ENCODE assay signal across 19 mouse cellular contexts in genomic region chr2:32499365-32499764, GRCm38 (mm10). TPM values are rescaled to one million over a fixed set of nuclear protein-coding genes. Genes with fewer than 3 reads are reported as not detected.
A peak's percentile ranks its signal among the peaks of the same experiment; 100 is the strongest.
DNase-seq lines count a peak whose midpoint lies in the region; ATAC-seq and TF ChIP-seq lines count a peak whose summit lies in the region.
"Had no signal": no experiment of that assay in that cellular context is flagged by ENCODE, and none has a peak within 500 bp of the region (broad histone marks: within the 10 kb centered on the region; RNA-seq: fewer than 3 reads in every experiment).

No protein-coding gene starts in this region.

- peak; percentile 34; the same call in 1 of the 2 replicates for TF ChIP-seq EP300 in lung, postnatal 0 days (IDR thresholded peaks at IDR 0.05)

- H3K36me3 ChIP-seq in kidney, postnatal 0 days (ENCODE audit: insufficient read depth, low read length) = no peaks in the 10 kb centered on the region
- no peaks in the 10 kb centered on the region for H3K36me3 ChIP-seq in kidney, embryonic 15.5 days
- H3K36me3 ChIP-seq in spleen, adult 2 months (ENCODE audit: control insufficient read depth, insufficient read depth, low read length) = no peaks in the 10 kb centered on the region
- no peaks in the 10 kb centered on the region for H3K36me3 ChIP-seq in lung, postnatal 0 days (ENCODE audit: insufficient read depth, low read length)
- H3K36me3 ChIP-seq: hindbrain, embryonic 10.5 days; limb, embryonic 15.5 days; neural tube, embryonic 13.5 days had no signal

- no peaks in the 10 kb centered on the region for H3K27me3 ChIP-seq in kidney, postnatal 0 days (ENCODE audit: insufficient read depth, low read length)
- H3K27me3 ChIP-seq in kidney, embryonic 15.5 days = no peaks in the 10 kb centered on the region
- H3K27me3 ChIP-seq in spleen, adult 2 months (ENCODE audit: control insufficient read depth, insufficient read depth, low read length) = no peaks in the 10 kb centered on the region
- H3K27me3 ChIP-seq in lung, postnatal 0 days (replicated peaks; ENCODE audit: insufficient read depth, low read length) = no peaks in the 10 kb centered on the region
- H3K27me3 ChIP-seq: forebrain, embryonic 13.5 days; limb, embryonic 15.5 days; neural tube, embryonic 13.5 days had no signal

- peak; percentile 25 for DNase-seq in kidney, postnatal 0 days (ENCODE audit: low spot score)
- no peak for DNase-seq in spleen, adult 2 months (ENCODE audit: low read depth in 1 of 2, low spot score in 2 of 2)
- no peak for DNase-seq in spleen, postnatal 14 days (ENCODE audit: low spot score in 2 of 2)
- peak; percentile 72 for DNase-seq in lung, postnatal 0 days (ENCODE audit: low spot score)
- DNase-seq in frontal cortex, postnatal 14 days (ENCODE audit: low spot score in 2 of 2) = no peak
- no peak for DNase-seq in left cerebral cortex, adult 11 months (ENCODE audit: low spot score)
- DNase-seq: adrenal gland, postnatal 14 days; cerebellum, adult 9-11 months; gastrocnemius, postnatal 14 days; heart, adult 18-20 months; midbrain, embryonic 14.5 days; right cerebral cortex, adult 18-20 months; thymus, adult 18-20 months; thymus, postnatal 4 days had no signal

- no peak overlapping the region for H3K4me2 ChIP-seq in kidney, postnatal 0 days (ENCODE audit: low read length)
- no peak overlapping the region for H3K4me2 ChIP-seq in kidney, embryonic 15.5 days
- H3K4me2 ChIP-seq in lung, postnatal 0 days (replicated peaks; ENCODE audit: low read depth, low read length) = no peak overlapping the region
- H3K4me2 ChIP-seq: forebrain, embryonic 13.5 days; limb, embryonic 15.5 days; neural tube, embryonic 13.5 days had no signal

- H3K27ac ChIP-seq in kidney, postnatal 0 days = no peak overlapping the region; the same call in 1 of the 2 replicates
- no peak overlapping the region for H3K27ac ChIP-seq in kidney, embryonic 15.5 days
- H3K27ac ChIP-seq in spleen, adult 2 months (ENCODE audit: insufficient read depth, low read length) = 0 out of 2 replicates have a peak overlapping the region, but pooled peaks have one; percentile 14
- no peak overlapping the region for H3K27ac ChIP-seq in lung, postnatal 0 days (ENCODE audit: low read length)
- H3K27ac ChIP-seq: forebrain, embryonic 13.5 days; hindbrain, embryonic 10.5 days; limb, embryonic 15.5 days; neural tube, embryonic 13.5 days had no signal

- 0 out of 2 replicates have a peak, but pooled peaks cover 8% of the 10 kb centered on the region for H3K4me1 ChIP-seq in kidney, postnatal 0 days (replicated peaks; ENCODE audit: insufficient read depth, low read length)
- H3K4me1 ChIP-seq in kidney, embryonic 15.5 days = peaks cover 28% of the 10 kb centered on the region
- peaks cover 11% of the 10 kb centered on the region; the same call in 1 of the 2 replicates for H3K4me1 ChIP-seq in spleen, adult 2 months (ENCODE audit: control insufficient read depth, insufficient read depth, insufficient read length)
- H3K4me1 ChIP-seq in lung, postnatal 0 days (ENCODE audit: insufficient read depth, low read depth, low read length) = peaks cover 11% of the 10 kb centered on the region; the same call in 1 of the 2 replicates
- H3K4me1 ChIP-seq: forebrain, embryonic 13.5 days; limb, embryonic 15.5 days; neural tube, embryonic 13.5 days had no signal

- no peak overlapping the region for H3K9ac ChIP-seq in kidney, postnatal 0 days (ENCODE audit: low read depth, low read length)
- H3K9ac ChIP-seq in kidney, embryonic 15.5 days = no peak overlapping the region
- no peak overlapping the region for H3K9ac ChIP-seq in lung, postnatal 0 days (replicated peaks; ENCODE audit: low read depth)
- H3K9ac ChIP-seq: forebrain, embryonic 13.5 days; limb, embryonic 15.5 days; neural tube, embryonic 13.5 days had no signal

- WGBS in kidney, postnatal 0 days = 76% methylated on average over 4 of the region's 4 CpGs
- WGBS in kidney, embryonic 15.5 days = 80% methylated on average over 4 of the region's 4 CpGs
- 42% methylated on average over 4 of the region's 4 CpGs for WGBS in spleen, adult 2 months
- 44% methylated on average over 4 of the region's 4 CpGs for WGBS in lung, postnatal 0 days

- no peaks in the 10 kb centered on the region for H3K9me3 ChIP-seq in kidney, postnatal 0 days (replicated peaks; ENCODE audit: low read length)
- H3K9me3 ChIP-seq in kidney, embryonic 15.5 days (replicated peaks) = peaks cover 5% of the 10 kb centered on the region; the same call in 1 of the 2 replicates
- no peaks in the 10 kb centered on the region for H3K9me3 ChIP-seq in lung, postnatal 0 days (ENCODE audit: low read length)
- H3K9me3 ChIP-seq: forebrain, embryonic 13.5 days; limb, embryonic 15.5 days had no signal

- H3K4me3 ChIP-seq in kidney, postnatal 0 days (replicated peaks; ENCODE audit: low read depth, low read length) = no peak overlapping the region
- H3K4me3 ChIP-seq in kidney, embryonic 15.5 days (replicated peaks) = no peak overlapping the region
- H3K4me3 ChIP-seq in spleen, adult 2 months (ENCODE audit: extremely low read depth, insufficient read depth, insufficient read length) = no peak overlapping the region
- no peak overlapping the region for H3K4me3 ChIP-seq in lung, postnatal 0 days (ENCODE audit: low read depth, low read length)
- H3K4me3 ChIP-seq: forebrain, embryonic 13.5 days; hindbrain, embryonic 10.5 days; limb, embryonic 15.5 days; neural tube, embryonic 13.5 days had no signal

- ATAC-seq in kidney, postnatal 0 days (replicated peaks; ENCODE audit: low FRiP score, low read depth) = no peak
- ATAC-seq in kidney, embryonic 15.5 days (replicated peaks; ENCODE audit: low FRiP score) = no peak
- ATAC-seq in lung, postnatal 0 days = peak; percentile 69
- ATAC-seq: forebrain, embryonic 13.5 days had no signal

- no peak for TF ChIP-seq POLR2A in spleen, adult 2 months (IDR thresholded peaks at IDR 0.05; ENCODE audit: low read depth, low read length)

- no peak for TF ChIP-seq CTCF in kidney, postnatal 0 days (IDR thresholded peaks at IDR 0.05; ENCODE audit: low read depth)
- no peak for TF ChIP-seq CTCF in spleen, adult 2 months (IDR thresholded peaks at IDR 0.05; ENCODE audit: extremely low read depth, insufficient read depth, insufficient read length, insufficient replicate concordance)
- TF ChIP-seq CTCF in lung, postnatal 0 days (IDR thresholded peaks at IDR 0.05) = no peak

RNA-seq across cellular contexts. Expression of gene Fam102a, which starts 35.8 kb away (rescaled TPM):
- polyA plus RNA-seq in kidney, postnatal 0 days (2015; fragmentation: Nextera tagmentation; extraction: Ambion mirVana) = 13.9 and 16.9 TPM in 2 replicates
- polyA plus RNA-seq in kidney, embryonic 15.5 days (2015; fragmentation: Nextera tagmentation; extraction: Ambion mirVana) = 14.5 and 15.0 TPM in 2 replicates
- 37.5 and 40.8 TPM in 2 replicates for polyA plus RNA-seq in spleen, adult 2 months (2012; rRNA removed)
- polyA plus RNA-seq in lung, postnatal 0 days (2015; fragmentation: Nextera tagmentation; extraction: Ambion mirVana) = 8.0 and 8.4 TPM in 2 replicates

RNA-seq across cellular contexts. Expression of gene Slc25a25, which starts 48.1 kb away (rescaled TPM):
- polyA plus RNA-seq in kidney, postnatal 0 days (2015; fragmentation: Nextera tagmentation; extraction: Ambion mirVana) = 15.0 and 16.9 TPM in 2 replicates
- polyA plus RNA-seq in kidney, embryonic 15.5 days (2015; fragmentation: Nextera tagmentation; extraction: Ambion mirVana) = 20.4 and 20.7 TPM in 2 replicates
- polyA plus RNA-seq in spleen, adult 2 months (2012; rRNA removed) = 11.4 and 15.0 TPM in 2 replicates
- 16.7 and 21.5 TPM in 2 replicates for polyA plus RNA-seq in lung, postnatal 0 days (2015; fragmentation: Nextera tagmentation; extraction: Ambion mirVana)

RNA-seq across cellular contexts. Expression of gene Naif1, which starts 49.1 kb away (rescaled TPM):
- polyA plus RNA-seq in kidney, postnatal 0 days (2015; fragmentation: Nextera tagmentation; extraction: Ambion mirVana) = 4.7 TPM in 2 replicates
- polyA plus RNA-seq in kidney, embryonic 15.5 days (2015; fragmentation: Nextera tagmentation; extraction: Ambion mirVana) = 6.3 and 6.8 TPM in 2 replicates
- polyA plus RNA-seq in spleen, adult 2 months (2012; rRNA removed) = 4.3 and 6.2 TPM in 2 replicates
- 4.1 and 4.6 TPM in 2 replicates for polyA plus RNA-seq in lung, postnatal 0 days (2015; fragmentation: Nextera tagmentation; extraction: Ambion mirVana)

Comparison
In these comparisons a context has a peak if more than half of its experiments do, and no peak if none do; other contexts are left out.
1. DNase-seq: peak in kidney, postnatal 0 days (single experiment) and lung, postnatal 0 days (single experiment); none in spleen, adult 2 months (0 of 2), spleen, postnatal 14 days (0 of 2), frontal cortex, postnatal 14 days (0 of 2) and left cerebral cortex, adult 11 months (single experiment).